Mouse (Mus musculus): ENCODE measurements around the gene Olfr1109. TPM values are rescaled to one million over a fixed set of nuclear protein-coding genes. Genes with fewer than 3 reads are reported as not detected.

Gene Olfr1109
- not detected in 2 replicates for polyA plus RNA-seq (2015; fragmentation: Nextera tagmentation; extraction: Ambion mirVana)

DNA sequence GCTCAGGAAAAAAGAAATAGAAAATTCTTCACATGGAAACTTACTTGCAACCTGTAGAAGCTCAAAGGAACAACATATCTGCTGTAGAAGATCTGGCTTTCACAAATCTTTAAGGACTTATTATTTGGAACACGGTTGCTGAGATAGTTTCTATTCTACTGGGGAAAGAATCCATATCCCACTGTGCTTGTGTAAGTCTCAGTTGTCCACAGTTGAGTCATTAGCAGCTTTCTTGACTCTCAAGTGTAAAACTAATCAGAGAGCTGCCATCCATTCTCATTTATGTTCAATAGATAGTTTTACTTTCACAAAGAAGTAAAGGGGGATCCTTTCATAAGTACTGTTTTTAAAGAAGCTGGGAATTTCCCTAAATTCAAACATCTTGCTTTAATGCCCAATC is at the start of gene Olfr1109:
Gene Olfr1109 (minus strand): TSS at position 101 of the 400 bp plus-strand sequence.
- no peak for ATAC-seq (ENCODE audit: low FRiP score, low read depth)
- WGBS: 59% methylated on average over 1 of the region's 1 CpGs

DNA sequence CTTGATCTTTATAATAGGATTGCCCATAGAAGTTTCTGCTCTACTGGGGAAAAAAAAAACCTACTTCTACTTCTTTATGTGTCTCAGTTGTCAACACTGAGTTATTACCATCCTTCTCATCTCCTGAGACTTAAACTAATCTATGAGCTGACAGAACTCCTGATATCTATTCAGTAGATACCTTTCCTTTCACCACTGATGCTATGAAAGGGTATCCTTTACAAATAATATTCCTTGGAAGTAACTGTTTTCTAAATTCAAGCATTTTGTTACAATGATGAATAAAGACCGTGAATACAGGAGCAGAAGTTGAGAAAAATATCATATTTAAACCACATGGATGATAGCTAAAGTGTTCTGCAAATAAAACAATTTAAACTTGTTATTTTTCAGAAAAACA is 44.4 kb upstream of the Olfr1109 start, which contains the start of gene Olfr1110:
Gene Olfr1110 (minus strand): TSS at position 101 of the 400 bp plus-strand sequence.
- no peak within 1 kb of the TSS for H3K4me3 ChIP-seq
- no peaks in the 10 kb centered on the region for H3K9me3 ChIP-seq
- no peak within 1 kb of the TSS for H3K4me2 ChIP-seq
- H3K4me1 ChIP-seq (replicated peaks): no peaks in the 10 kb centered on the region
- no peak for ATAC-seq (ENCODE audit: low FRiP score, low read depth)
- no peak within 1 kb of the TSS for H3K27ac ChIP-seq (replicated peaks)
- 88% methylated on average over 1 of the region's 1 CpGs for WGBS
- H3K9ac ChIP-seq: no peak within 1 kb of the TSS
- H3K27me3 ChIP-seq: no peaks in the 10 kb centered on the region
- no peaks in the 10 kb centered on the region for H3K36me3 ChIP-seq

More for the DNA sequence above, at the start of gene Olfr1109:
- no peaks in the 10 kb centered on the region for H3K36me3 ChIP-seq
- H3K4me1 ChIP-seq (replicated peaks): no peaks in the 10 kb centered on the region
- H3K4me3 ChIP-seq: no peak within 1 kb of the TSS
- no peaks in the 10 kb centered on the region for H3K9me3 ChIP-seq
- H3K9ac ChIP-seq: no peak within 1 kb of the TSS
- no peak within 1 kb of the TSS for H3K4me2 ChIP-seq
- no peak within 1 kb of the TSS for H3K27ac ChIP-seq (replicated peaks)
- H3K27me3 ChIP-seq: no peaks in the 10 kb centered on the region

DNA sequence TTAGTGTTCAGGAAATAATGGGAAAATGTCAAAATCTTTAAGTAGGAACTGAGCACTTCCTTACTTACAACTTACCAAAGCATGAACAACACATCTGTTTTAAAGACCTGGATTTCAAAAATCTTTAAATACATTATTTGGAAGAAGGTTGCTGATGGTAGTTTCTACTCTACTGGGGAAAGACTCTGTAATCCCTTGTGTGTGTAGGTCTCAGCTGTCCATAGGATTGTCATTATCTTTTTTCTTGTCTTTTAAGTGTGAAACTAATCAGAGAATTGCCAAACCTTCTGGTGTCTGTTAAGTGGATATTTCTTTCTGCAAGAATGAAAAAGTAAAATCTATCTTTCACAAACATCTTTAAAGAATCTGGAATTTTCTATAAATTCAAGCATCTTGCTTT is 18.7 kb upstream of the Olfr1109 start, which contains the start of gene Olfr259:
Gene Olfr259 (minus strand): TSS at position 101 of the 400 bp plus-strand sequence.
- H3K9ac ChIP-seq: no peak within 1 kb of the TSS
- H3K9me3 ChIP-seq: no peaks in the 10 kb centered on the region
- no peak for ATAC-seq (ENCODE audit: low FRiP score, low read depth)
- no peaks in the 10 kb centered on the region for H3K36me3 ChIP-seq
- H3K4me2 ChIP-seq: no peak within 1 kb of the TSS
- no peak within 1 kb of the TSS for H3K4me3 ChIP-seq
- H3K4me1 ChIP-seq (replicated peaks): no peaks in the 10 kb centered on the region
- no peaks in the 10 kb centered on the region for H3K27me3 ChIP-seq
- no peak within 1 kb of the TSS for H3K27ac ChIP-seq (replicated peaks)

DNA sequence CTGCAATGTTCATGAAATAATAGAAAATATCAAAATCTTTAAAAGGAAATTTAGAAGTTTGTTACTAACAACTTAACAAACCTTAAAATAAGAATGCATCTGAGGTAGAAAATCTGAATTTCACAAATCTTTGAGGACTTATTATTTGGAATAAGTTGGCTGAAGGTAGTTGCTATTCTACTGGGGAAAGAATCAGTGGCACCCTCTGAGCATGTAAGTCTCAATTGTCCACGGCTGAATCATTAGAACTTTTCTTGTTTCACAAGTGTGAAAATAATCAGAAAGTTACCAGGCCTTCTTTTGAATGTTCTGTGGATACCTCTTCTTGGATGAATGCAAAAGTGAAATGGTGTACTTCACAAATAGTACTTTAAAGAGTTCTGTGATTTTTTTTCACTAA is 20.1 kb downstream of the Olfr1109 start, which contains the start of gene Olfr1107:
Gene Olfr1107 (minus strand): TSS at position 101 of the 400 bp plus-strand sequence.
- 91% methylated on average over 1 of the region's 1 CpGs for WGBS
- Histone ChIP-seq H3K4me2 (no peak within 1 kb of the TSS), H3K9ac (no peak within 1 kb of the TSS)

DNA sequence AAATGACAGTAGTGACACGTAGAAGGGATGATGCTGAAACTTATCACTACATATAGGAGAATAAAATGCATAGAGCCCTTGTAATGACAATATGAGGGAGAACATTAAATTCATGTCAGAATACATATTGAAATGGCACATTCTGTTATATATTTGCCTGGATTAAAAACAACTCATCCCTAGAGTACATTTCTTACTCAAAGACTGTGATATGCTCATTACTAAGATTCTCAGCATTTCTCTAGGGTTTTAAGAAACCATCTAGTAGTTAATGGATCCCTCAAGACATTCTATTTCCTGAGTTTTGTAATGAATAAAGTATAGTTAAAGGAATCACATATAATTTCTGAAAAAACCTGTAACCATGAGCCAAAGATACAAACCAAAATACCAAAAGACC is 43.6 kb downstream of the Olfr1109 start, which contains the start of gene Olfr1106:
Gene Olfr1106 (minus strand): TSS at position 101 of the 400 bp plus-strand sequence.
- no peak within 1 kb of the TSS for H3K9ac ChIP-seq
- whole genome bisulfite sequencing: 82% methylated on average over 1 of the region's 1 CpGs
- no peaks in the 10 kb centered on the region for H3K9me3 ChIP-seq
- no peaks in the 10 kb centered on the region for H3K36me3 ChIP-seq
- H3K4me1 ChIP-seq (replicated peaks): no peaks in the 10 kb centered on the region
- no peak for ATAC-seq (ENCODE audit: low FRiP score, low read depth)
- H3K27ac ChIP-seq (replicated peaks): no peak within 1 kb of the TSS
- H3K27me3 ChIP-seq: no peaks in the 10 kb centered on the region
- H3K4me3 ChIP-seq: no peak within 1 kb of the TSS
- H3K4me2 ChIP-seq: no peak within 1 kb of the TSS

More for the DNA sequence above, 20.1 kb downstream of the Olfr1109 start, which contains the start of gene Olfr1107:
- ATAC-seq (ENCODE audit: low FRiP score, low read depth): no peak
- Histone ChIP-seq H3K27me3 (no peaks in the 10 kb centered on the region), H3K27ac (replicated peaks) (no peak within 1 kb of the TSS), H3K36me3 (no peaks in the 10 kb centered on the region), H3K4me3 (no peak within 1 kb of the TSS), H3K9me3 (no peaks in the 10 kb centered on the region), H3K4me1 (replicated peaks) (no peaks in the 10 kb centered on the region)

Other genes starting within 250 kb of the Olfr1109 start
- not detected in 2 replicates for gene Olfr1095, start 244.3 kb downstream of the Olfr1109 start, polyA plus RNA-seq (2015; fragmentation: Nextera tagmentation; extraction: Ambion mirVana)
- not detected in 2 replicates for gene Gm13723, start 221.2 kb downstream of the Olfr1109 start, polyA plus RNA-seq (2015; fragmentation: Nextera tagmentation; extraction: Ambion mirVana)
- gene Olfr1097, start 203.8 kb downstream of the Olfr1109 start, polyA plus RNA-seq (2015; fragmentation: Nextera tagmentation; extraction: Ambion mirVana): not detected in 2 replicates
- not detected in 2 replicates for gene Olfr1098, start 171.5 kb downstream of the Olfr1109 start, polyA plus RNA-seq (2015; fragmentation: Nextera tagmentation; extraction: Ambion mirVana)
- gene Olfr1099, start 135.3 kb downstream of the Olfr1109 start, polyA plus RNA-seq (2015; fragmentation: Nextera tagmentation; extraction: Ambion mirVana): not detected in 2 replicates
- gene Olfr1100, start 116.1 kb downstream of the Olfr1109 start, polyA plus RNA-seq (2015; fragmentation: Nextera tagmentation; extraction: Ambion mirVana): not detected in 2 replicates
- not detected in 2 replicates for gene Olfr1101, start 104.8 kb downstream of the Olfr1109 start, polyA plus RNA-seq (2015; fragmentation: Nextera tagmentation; extraction: Ambion mirVana)
- gene Olfr1102, start 97.6 kb downstream of the Olfr1109 start, polyA plus RNA-seq (2015; fragmentation: Nextera tagmentation; extraction: Ambion mirVana): not detected in 2 replicates
- gene Olfr1104, start 68.9 kb downstream of the Olfr1109 start, polyA plus RNA-seq (2015; fragmentation: Nextera tagmentation; extraction: Ambion mirVana): not detected in 2 replicates
- not detected in 2 replicates for gene Olfr1105, start 59.5 kb downstream of the Olfr1109 start, polyA plus RNA-seq (2015; fragmentation: Nextera tagmentation; extraction: Ambion mirVana)
- not detected in 2 replicates for gene Olfr1106, start 43.7 kb downstream of the Olfr1109 start, polyA plus RNA-seq (2015; fragmentation: Nextera tagmentation; extraction: Ambion mirVana)
- not detected in 2 replicates for gene Olfr1107, start 20.2 kb downstream of the Olfr1109 start, polyA plus RNA-seq (2015; fragmentation: Nextera tagmentation; extraction: Ambion mirVana)
- not detected in 2 replicates for gene Olfr259, start 18.6 kb upstream of the Olfr1109 start, polyA plus RNA-seq (2015; fragmentation: Nextera tagmentation; extraction: Ambion mirVana)
- not detected in 2 replicates for gene Olfr1110, start 44.3 kb upstream of the Olfr1109 start, polyA plus RNA-seq (2015; fragmentation: Nextera tagmentation; extraction: Ambion mirVana)
- gene Olfr1111, start 56.6 kb upstream of the Olfr1109 start, polyA plus RNA-seq (2015; fragmentation: Nextera tagmentation; extraction: Ambion mirVana): not detected in 2 replicates
- not detected in 2 replicates for gene Olfr1112, start 91.8 kb upstream of the Olfr1109 start, polyA plus RNA-seq (2015; fragmentation: Nextera tagmentation; extraction: Ambion mirVana)
- not detected in 2 replicates for gene Olfr1113, start 113.0 kb upstream of the Olfr1109 start, polyA plus RNA-seq (2015; fragmentation: Nextera tagmentation; extraction: Ambion mirVana)
- gene Olfr1115, start 152.0 kb upstream of the Olfr1109 start, polyA plus RNA-seq (2015; fragmentation: Nextera tagmentation; extraction: Ambion mirVana): not detected in 2 replicates
- gene Olfr1116, start 171.5 kb upstream of the Olfr1109 start, polyA plus RNA-seq (2015; fragmentation: Nextera tagmentation; extraction: Ambion mirVana): not detected in 2 replicates
- gene Olfr1118, start 211.6 kb upstream of the Olfr1109 start, polyA plus RNA-seq (2015; fragmentation: Nextera tagmentation; extraction: Ambion mirVana): not detected in 2 replicates